Mouse (Mus musculus): Measurements from ENCODE around the gene Ahsg. TPM values are rescaled to one million over a fixed set of nuclear protein-coding genes. Genes with fewer than 3 reads are reported as not detected.

The Ahsg gene
- polyA plus RNA-seq, 1 experiment from 2014 or later: 1.1 TPM

- no peak overlapping the region for H3K9ac ChIP-seq (ENCODE audit: low read depth, low read length)
- H3K4me1 ChIP-seq (ENCODE audit: control insufficient read depth, insufficient read depth, low read length): no peaks in the 10 kb centered on the region
- H3K9me3 ChIP-seq (ENCODE audit: control insufficient read depth, low read length): no peaks in the 10 kb centered on the region
- H3K27me3 ChIP-seq (ENCODE audit: control insufficient read depth, insufficient read depth, low read length): no peaks in the 10 kb centered on the region
- no peak for ATAC-seq (ENCODE audit: low FRiP score, low TSS enrichment)
- no peak overlapping the region for H3K27ac ChIP-seq (ENCODE audit: low read depth, low read length)
- no peak overlapping the region for H3K4me2 ChIP-seq (replicated peaks; ENCODE audit: low read depth, low read length)
- H3K36me3 ChIP-seq (ENCODE audit: control insufficient read depth, insufficient read depth, low read length): no peaks in the 10 kb centered on the region
- 52% methylated on average over 5 of the region's 5 CpGs for WGBS
- H3K4me3 ChIP-seq (ENCODE audit: low read length): no peak overlapping the region
Measured at GRCm38 (mm10) chr16:22899346-22899745, 8.3 kb downstream of the Ahsg start.

GRCm38 (mm10) chr16:22899866-22900570, 8.9 kb downstream of the Ahsg start:
- Histone ChIP-seq H3K4me3 (ENCODE audit: low read length) (no peak overlapping the region), H3K9ac (ENCODE audit: low read depth, low read length) (no peak overlapping the region), H3K27ac (ENCODE audit: low read depth, low read length) (no peak overlapping the region), H3K4me2 (replicated peaks; ENCODE audit: low read depth, low read length) (no peak overlapping the region), H3K9me3 (ENCODE audit: control insufficient read depth, low read length) (no peaks in the 10 kb centered on the region), H3K36me3 (ENCODE audit: control insufficient read depth, insufficient read depth, low read length) (no peaks in the 10 kb centered on the region), H3K4me1 (ENCODE audit: control insufficient read depth, insufficient read depth, low read length) (no peaks in the 10 kb centered on the region), H3K27me3 (ENCODE audit: control insufficient read depth, insufficient read depth, low read length) (no peaks in the 10 kb centered on the region)
- ATAC-seq (ENCODE audit: low FRiP score, low TSS enrichment): no peak
- 76% methylated on average over 10 of the region's 10 CpGs for WGBS

GRCm38 (mm10) chr16:22901326-22901725, 10.2 kb downstream of the Ahsg start:
- Histone ChIP-seq H3K4me3 (ENCODE audit: low read length) (no peak overlapping the region), H3K4me1 (ENCODE audit: control insufficient read depth, insufficient read depth, low read length) (no peaks in the 10 kb centered on the region), H3K4me2 (replicated peaks; ENCODE audit: low read depth, low read length) (no peak overlapping the region), H3K9me3 (ENCODE audit: control insufficient read depth, low read length) (no peaks in the 10 kb centered on the region), H3K27ac (ENCODE audit: low read depth, low read length) (no peak overlapping the region), H3K36me3 (ENCODE audit: control insufficient read depth, insufficient read depth, low read length) (no peaks in the 10 kb centered on the region), H3K9ac (ENCODE audit: low read depth, low read length) (no peak overlapping the region), H3K27me3 (ENCODE audit: control insufficient read depth, insufficient read depth, low read length) (no peaks in the 10 kb centered on the region)
- WGBS: 73% methylated on average over 3 of the region's 3 CpGs
- no peak for ATAC-seq (ENCODE audit: low FRiP score, low TSS enrichment)

GRCm38 (mm10) chr16:22909290-22909689, 18.2 kb downstream of the Ahsg start:
- Histone ChIP-seq H3K36me3 (ENCODE audit: control insufficient read depth, insufficient read depth, low read length) (no peaks in the 10 kb centered on the region), H3K27me3 (ENCODE audit: control insufficient read depth, insufficient read depth, low read length) (no peaks in the 10 kb centered on the region), H3K9ac (ENCODE audit: low read depth, low read length) (no peak overlapping the region), H3K9me3 (ENCODE audit: control insufficient read depth, low read length) (no peaks in the 10 kb centered on the region), H3K4me2 (replicated peaks; ENCODE audit: low read depth, low read length) (no peak overlapping the region), H3K4me1 (ENCODE audit: control insufficient read depth, insufficient read depth, low read length) (no peaks in the 10 kb centered on the region), H3K4me3 (ENCODE audit: low read length) (no peak overlapping the region), H3K27ac (ENCODE audit: low read depth, low read length) (no peak overlapping the region)
- 91% methylated on average over 6 of the region's 6 CpGs for WGBS
- ATAC-seq (ENCODE audit: low FRiP score, low TSS enrichment): no peak

GRCm38 (mm10) chr16:22911986-22912385, 20.9 kb downstream of the Ahsg start:
- no peak for ATAC-seq (ENCODE audit: low FRiP score, low TSS enrichment)
- H3K9me3 ChIP-seq (ENCODE audit: control insufficient read depth, low read length): 0 out of 2 replicates have a peak, but pooled peaks cover 3% of the 10 kb centered on the region
- no peaks in the 10 kb centered on the region for H3K36me3 ChIP-seq (ENCODE audit: control insufficient read depth, insufficient read depth, low read length)
- 93% methylated on average over 3 of the region's 3 CpGs for WGBS
- H3K27me3 ChIP-seq (ENCODE audit: control insufficient read depth, insufficient read depth, low read length): no peaks in the 10 kb centered on the region
- H3K9ac ChIP-seq (ENCODE audit: low read depth, low read length): no peak overlapping the region
- H3K4me2 ChIP-seq (replicated peaks; ENCODE audit: low read depth, low read length): no peak overlapping the region
- no peak overlapping the region for H3K27ac ChIP-seq (ENCODE audit: low read depth, low read length)
- H3K4me1 ChIP-seq (ENCODE audit: control insufficient read depth, insufficient read depth, low read length): no peaks in the 10 kb centered on the region
- no peak overlapping the region for H3K4me3 ChIP-seq (ENCODE audit: low read length)

GRCm38 (mm10) chr16:22912886-22913285, 21.8 kb downstream of the Ahsg start:
- WGBS: 86% methylated on average over 6 of the region's 6 CpGs
- H3K36me3 ChIP-seq (ENCODE audit: control insufficient read depth, insufficient read depth, low read length): no peaks in the 10 kb centered on the region
- no peak overlapping the region for H3K9ac ChIP-seq (ENCODE audit: low read depth, low read length)
- no peaks in the 10 kb centered on the region for H3K4me1 ChIP-seq (ENCODE audit: control insufficient read depth, insufficient read depth, low read length)
- ATAC-seq (ENCODE audit: low FRiP score, low TSS enrichment): no peak
- H3K27me3 ChIP-seq (ENCODE audit: control insufficient read depth, insufficient read depth, low read length): no peaks in the 10 kb centered on the region
- no peak overlapping the region for H3K4me2 ChIP-seq (replicated peaks; ENCODE audit: low read depth, low read length)
- H3K4me3 ChIP-seq (ENCODE audit: low read length): no peak overlapping the region
- 0 out of 2 replicates have a peak, but pooled peaks cover 3% of the 10 kb centered on the region for H3K9me3 ChIP-seq (ENCODE audit: control insufficient read depth, low read length)
- H3K27ac ChIP-seq (ENCODE audit: low read depth, low read length): no peak overlapping the region

GRCm38 (mm10) chr16:22914276-22914675, 23.2 kb downstream of the Ahsg start:
- no peak overlapping the region for H3K27ac ChIP-seq (ENCODE audit: low read depth, low read length)

GRCm38 (mm10) chr16:22918034-22918433, 27.0 kb downstream of the Ahsg start, which contains the start of gene Fetub:
Gene Fetub, plus strand, starts transcription at chr16:22918334.
- Histone ChIP-seq H3K27me3 (ENCODE audit: control insufficient read depth, insufficient read depth, low read length) (no peaks in the 10 kb centered on the region), H3K4me1 (ENCODE audit: control insufficient read depth, insufficient read depth, low read length) (no peaks in the 10 kb centered on the region), H3K27ac (ENCODE audit: low read depth, low read length) (no peak within 1 kb of the TSS), H3K9ac (ENCODE audit: low read depth, low read length) (no peak within 1 kb of the TSS), H3K9me3 (ENCODE audit: control insufficient read depth, low read length) (0 out of 2 replicates have a peak, but pooled peaks cover 3% of the 10 kb centered on the region), H3K36me3 (ENCODE audit: control insufficient read depth, insufficient read depth, low read length) (no peaks in the 10 kb centered on the region), H3K4me3 (ENCODE audit: low read length) (no peak within 1 kb of the TSS), H3K4me2 (replicated peaks; ENCODE audit: low read depth, low read length) (no peak within 1 kb of the TSS)
- 92% methylated on average over 5 of the region's 5 CpGs for WGBS
- no peak for ATAC-seq (ENCODE audit: low FRiP score, low TSS enrichment)

More at GRCm38 (mm10) chr16:22914276-22914675, 23.2 kb downstream of the Ahsg start:
- Histone ChIP-seq H3K36me3 (ENCODE audit: control insufficient read depth, insufficient read depth, low read length) (no peaks in the 10 kb centered on the region), H3K4me3 (ENCODE audit: low read length) (no peak overlapping the region), H3K27me3 (ENCODE audit: control insufficient read depth, insufficient read depth, low read length) (no peaks in the 10 kb centered on the region), H3K4me2 (replicated peaks; ENCODE audit: low read depth, low read length) (no peak overlapping the region), H3K9me3 (ENCODE audit: control insufficient read depth, low read length) (0 out of 2 replicates have a peak, but pooled peaks cover 3% of the 10 kb centered on the region), H3K4me1 (ENCODE audit: control insufficient read depth, insufficient read depth, low read length) (no peaks in the 10 kb centered on the region), H3K9ac (ENCODE audit: low read depth, low read length) (no peak overlapping the region)
- no peak for ATAC-seq (ENCODE audit: low FRiP score, low TSS enrichment)

- no peak overlapping the region for H3K27ac ChIP-seq (ENCODE audit: low read depth, low read length)
- WGBS: 76% methylated on average over 15 of the region's 15 CpGs
- ATAC-seq (ENCODE audit: low FRiP score, low TSS enrichment): no peak
- H3K4me3 ChIP-seq (ENCODE audit: low read length): no peak overlapping the region
- 0 out of 2 replicates have a peak, but pooled peaks cover 3% of the 10 kb centered on the region for H3K9me3 ChIP-seq (ENCODE audit: control insufficient read depth, low read length)
- no peak overlapping the region for H3K4me2 ChIP-seq (replicated peaks; ENCODE audit: low read depth, low read length)
- H3K27me3 ChIP-seq (ENCODE audit: control insufficient read depth, insufficient read depth, low read length): no peaks in the 10 kb centered on the region
- no peaks in the 10 kb centered on the region for H3K36me3 ChIP-seq (ENCODE audit: control insufficient read depth, insufficient read depth, low read length)
- H3K9ac ChIP-seq (ENCODE audit: low read depth, low read length): no peak overlapping the region
- H3K4me1 ChIP-seq (ENCODE audit: control insufficient read depth, insufficient read depth, low read length): no peaks in the 10 kb centered on the region
Measured at GRCm38 (mm10) chr16:22918664-22919312, 27.7 kb downstream of the Ahsg start.
